8 mouse cellular contexts compared by ENCODE assay signal in the genomic region with DNA sequence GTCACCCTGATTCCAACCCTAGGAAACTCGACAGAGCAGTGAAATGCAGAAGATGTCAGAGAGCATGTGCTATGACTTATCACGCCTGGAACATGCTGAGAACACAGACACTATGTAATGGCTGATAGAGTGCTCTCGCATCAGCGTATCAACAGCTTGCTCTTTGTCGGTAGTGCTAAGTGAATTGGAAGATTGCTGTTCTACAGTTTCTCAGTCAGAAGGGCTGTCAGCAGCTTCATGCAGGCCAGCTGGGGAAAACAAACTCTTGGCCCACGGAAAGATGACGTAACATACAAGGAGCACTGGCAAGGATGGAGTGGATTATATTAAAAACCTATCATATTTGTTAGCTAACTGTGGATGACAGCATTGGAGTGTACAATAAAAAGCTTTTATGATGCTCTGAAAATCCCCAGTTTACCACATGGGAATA.
A peak's percentile ranks its signal among the peaks of the same experiment; 100 is the strongest.
DNase-seq lines count a peak whose midpoint lies in the region; ATAC-seq and TF ChIP-seq lines count a peak whose summit lies in the region.

No protein-coding gene starts in this region.

- DNase-seq in limb, embryonic 10.5 days (ENCODE audit: low spot score), result no peak
- DNase-seq in forelimb bud, embryonic 11.5 days (ENCODE audit: low read depth, low spot score), result peak; percentile 23
- peak; percentile 80 to 84 for DNase-seq in heart, postnatal 10 days
- peak; percentile 13 to 23 for DNase-seq in left cerebral cortex, adult 2 months (ENCODE audit: extremely low spot score in 1 of 2, low spot score in 2 of 2)
- no peak for DNase-seq in thymus, postnatal 10 days (ENCODE audit: low spot score in 2 of 2)

- H3K27ac ChIP-seq in limb, embryonic 13.5 days, result no peak overlapping the region
- no peak overlapping the region for H3K27ac ChIP-seq in limb, embryonic 10.5 days
- H3K27ac ChIP-seq in left cerebral cortex, adult 2 months, result peak overlapping the region; percentile 67
- H3K27ac ChIP-seq in neural tube, embryonic 13.5 days (replicated peaks), result 0 out of 2 replicates have a peak overlapping the region, but pooled peaks have one; percentile 16

- no peaks in the 10 kb centered on the region for H3K36me3 ChIP-seq in limb, embryonic 13.5 days
- H3K36me3 ChIP-seq in limb, embryonic 10.5 days, result no peaks in the 10 kb centered on the region
- no peaks in the 10 kb centered on the region for H3K36me3 ChIP-seq in neural tube, embryonic 13.5 days

- H3K27me3 ChIP-seq in limb, embryonic 13.5 days, result no peaks in the 10 kb centered on the region
- H3K27me3 ChIP-seq in limb, embryonic 10.5 days (ENCODE audit: low read depth, poor library complexity, severe bottlenecking), result no peaks in the 10 kb centered on the region
- no peaks in the 10 kb centered on the region for H3K27me3 ChIP-seq in neural tube, embryonic 13.5 days

- no peak for TF ChIP-seq CTCF in left cerebral cortex, adult 2 months (IDR thresholded peaks at IDR 0.05)

- intact Hi-C loops in heart, postnatal 10 days (cut with DNase I), result loop anchor here (10.0 kb wide), 1 partner anchor 684 kb away; no protein-coding TSS in a partner anchor
- intact Hi-C loops in left cerebral cortex, adult 2 months (cut with DNase I), result no loop called here

- H3K4me2 ChIP-seq in limb, embryonic 13.5 days (replicated peaks), result peak overlapping the region; percentile 24
- H3K4me2 ChIP-seq in neural tube, embryonic 13.5 days, result peak overlapping the region; percentile 44

- no peak overlapping the region for H3K9ac ChIP-seq in limb, embryonic 13.5 days
- H3K9ac ChIP-seq in neural tube, embryonic 13.5 days, result no peak overlapping the region

- 46% methylated on average over 7 of the region's 7 CpGs for WGBS in limb, embryonic 13.5 days
- 80% methylated on average over 7 of the region's 7 CpGs for WGBS in limb, embryonic 10.5 days
- 47% methylated on average over 7 of the region's 7 CpGs for WGBS in neural tube, embryonic 13.5 days

- peak; percentile 82 for ATAC-seq in limb, embryonic 13.5 days (ENCODE audit: low FRiP score, low read depth)
- peak; percentile 70 for ATAC-seq in neural tube, embryonic 13.5 days (ENCODE audit: low read depth)
- ATAC-seq in megakaryocyte-erythroid progenitor cell, adult 5-6 weeks (replicated peaks; ENCODE audit: low FRiP score, low TSS enrichment, poor library complexity, severe bottlenecking), result no peak

- peaks cover 7% of the 10 kb centered on the region; the same call in 1 of the 2 replicates for H3K9me3 ChIP-seq in limb, embryonic 13.5 days
- H3K9me3 ChIP-seq in limb, embryonic 10.5 days (replicated peaks), result no peaks in the 10 kb centered on the region
- no peaks in the 10 kb centered on the region for H3K9me3 ChIP-seq in neural tube, embryonic 13.5 days

- no peak overlapping the region for H3K4me3 ChIP-seq in limb, embryonic 13.5 days
- no peak overlapping the region for H3K4me3 ChIP-seq in limb, embryonic 10.5 days
- peak overlapping the region; percentile 31 for H3K4me3 ChIP-seq in left cerebral cortex, adult 2 months
- no peak overlapping the region for H3K4me3 ChIP-seq in neural tube, embryonic 13.5 days

- peaks cover 10% of the 10 kb centered on the region for H3K4me1 ChIP-seq in limb, embryonic 13.5 days
- 0 out of 2 replicates have a peak, but pooled peaks cover 3% of the 10 kb centered on the region for H3K4me1 ChIP-seq in limb, embryonic 10.5 days
- H3K4me1 ChIP-seq in neural tube, embryonic 13.5 days (replicated peaks), result peaks cover 17% of the 10 kb centered on the region

Comparison
In these comparisons a context has a peak if more than half of its experiments do, and no peak if none do; other contexts are left out.
1. H3K27ac ChIP-seq: peak in left cerebral cortex, adult 2 months (single experiment) and neural tube, embryonic 13.5 days (single experiment); none in limb, embryonic 13.5 days (single experiment) and limb, embryonic 10.5 days (single experiment).
2. DNase-seq: peak in forelimb bud, embryonic 11.5 days (single experiment), heart, postnatal 10 days (2 of 2) and left cerebral cortex, adult 2 months (2 of 2); none in limb, embryonic 10.5 days (single experiment) and thymus, postnatal 10 days (0 of 2).